Mouse (Mus musculus) neural tube, embryonic 12.5 days (tissue): Measurements from ENCODE around the gene Cox17. TPM values are rescaled to one million over a fixed set of nuclear protein-coding genes. Genes with fewer than 3 reads are reported as not detected.

Experiments used
- ATAC-seq: fragments of 200-750 bp; cut with Nextera tagmentation; 2 replicates; pipeline ENCODE4 v1.8.0; 2017; ENCODE audit warnings: low read depth, mild to moderate bottlenecking, moderate TSS enrichment, moderate library complexity; ENCODE audit not compliant: low FRiP score
- H3K27ac ChIP-seq: fragments of 300-500 bp; sonication (generic); 2 replicates; pipeline ENCODE4 v1.5.1; 2016
- H3K27me3 ChIP-seq: fragments of 300-500 bp; sonication (generic); replicated peaks from 2 replicates; pipeline ENCODE4 v1.6.1; 2016; ENCODE audit warnings: mild to moderate bottlenecking
- H3K36me3 ChIP-seq: fragments of 300-500 bp; sonication (generic); 2 replicates; pipeline ENCODE4 v1.6.1; 2016; ENCODE audit warnings: mild to moderate bottlenecking
- H3K4me1 ChIP-seq: fragments of 300-500 bp; sonication (generic); 2 replicates; pipeline ENCODE4 v1.6.1; 2016
- H3K4me2 ChIP-seq: fragments of 300-500 bp; sonication (generic); replicated peaks from 2 replicates; pipeline ENCODE4 v1.6.1; 2016; ENCODE audit warnings: mild to moderate bottlenecking
- H3K4me3 ChIP-seq: fragments of 300-500 bp; sonication (generic); 2 replicates; pipeline ENCODE4 v1.5.1; 2016
- H3K9ac ChIP-seq: fragments of 300-500 bp; sonication (generic); 2 replicates; pipeline ENCODE4 v1.6.1; 2016; ENCODE audit warnings: mild to moderate bottlenecking
- H3K9me3 ChIP-seq: fragments of 300-500 bp; sonication (generic); 2 replicates; pipeline ENCODE4 v1.6.1; 2016; ENCODE audit warnings: mild to moderate bottlenecking
- WGBS: fragments of 180-500 bp; shearing (Covaris S2); methylation state at CpG from one replicate; pipeline ENCODE4 v1.1.7; 2016; 5-methylcytosine and 5-hydroxymethylcytosine counted together
- polyA plus RNA-seq: library from polyadenylated mRNA; unstranded; fragments of >200 nt; fragmentation: Nextera tagmentation; extraction: Ambion mirVana; gene quantifications from 2 replicates; pipeline ENCODE4 v1.2.1, GENCODE M21; 2016

The Cox17 gene
- polyA plus RNA-seq, 1 experiment from 2014 or later, result 128 TPM

- Histone ChIP-seq H3K4me2 (no peak overlapping the region), H3K4me3 (no peak overlapping the region), H3K27ac (no peak overlapping the region), H3K9me3 (no peaks in the 10 kb centered on the region), H3K27me3 (no peaks in the 10 kb centered on the region), H3K4me1 (0 out of 2 replicates have a peak, but pooled peaks cover under 1% of the 10 kb centered on the region), H3K36me3 (no peaks in the 10 kb centered on the region), H3K9ac (no peak overlapping the region)
- WGBS, result 91% methylated on average over 10 of the region's 10 CpGs
- ATAC-seq, result no peak
Measured at GRCm38 (mm10) chr16:38365390-38365789, 18.6 kb downstream of the Cox17 start.

GRCm38 (mm10) chr16:38366231-38366630, 19.4 kb downstream of the Cox17 start:
- H3K4me3 ChIP-seq, result no peak overlapping the region
- H3K9ac ChIP-seq, result no peak overlapping the region
- H3K27me3 ChIP-seq, result no peaks in the 10 kb centered on the region
- no peaks in the 10 kb centered on the region for H3K9me3 ChIP-seq
- H3K4me2 ChIP-seq, result no peak overlapping the region
- no peaks in the 10 kb centered on the region for H3K4me1 ChIP-seq
- H3K27ac ChIP-seq, result no peak overlapping the region
- WGBS, result 93% methylated on average over 4 of the region's 4 CpGs
- H3K36me3 ChIP-seq, result no peaks in the 10 kb centered on the region
- no peak for ATAC-seq

GRCm38 (mm10) chr16:38368336-38368735, 21.5 kb downstream of the Cox17 start:
- Histone ChIP-seq H3K9ac (no peak overlapping the region), H3K9me3 (no peaks in the 10 kb centered on the region), H3K4me1 (no peaks in the 10 kb centered on the region), H3K36me3 (no peaks in the 10 kb centered on the region), H3K4me3 (no peak overlapping the region), H3K27ac (no peak overlapping the region), H3K27me3 (no peaks in the 10 kb centered on the region), H3K4me2 (no peak overlapping the region)
- no peak for ATAC-seq
- WGBS, result 70% methylated on average over 10 of the region's 10 CpGs

GRCm38 (mm10) chr16:38369000-38369399, 22.2 kb downstream of the Cox17 start:
- H3K4me3 ChIP-seq, result no peak overlapping the region
- H3K27me3 ChIP-seq, result no peaks in the 10 kb centered on the region
- no peak for ATAC-seq
- no peak overlapping the region for H3K27ac ChIP-seq
- H3K4me2 ChIP-seq, result no peak overlapping the region
- H3K36me3 ChIP-seq, result no peaks in the 10 kb centered on the region
- no peaks in the 10 kb centered on the region for H3K4me1 ChIP-seq
- WGBS, result 86% methylated on average over 7 of the region's 7 CpGs
- no peak overlapping the region for H3K9ac ChIP-seq
- no peaks in the 10 kb centered on the region for H3K9me3 ChIP-seq

GRCm38 (mm10) chr16:38369431-38369830, 22.6 kb downstream of the Cox17 start:
- H3K36me3 ChIP-seq, result no peaks in the 10 kb centered on the region
- WGBS, result 87% methylated on average over 8 of the region's 8 CpGs
- H3K27me3 ChIP-seq, result no peaks in the 10 kb centered on the region
- H3K4me3 ChIP-seq, result no peak overlapping the region
- H3K4me2 ChIP-seq, result no peak overlapping the region
- ATAC-seq, result no peak
- H3K9me3 ChIP-seq, result no peaks in the 10 kb centered on the region
- H3K4me1 ChIP-seq, result no peaks in the 10 kb centered on the region
- H3K27ac ChIP-seq, result no peak overlapping the region
- no peak overlapping the region for H3K9ac ChIP-seq

DNA sequence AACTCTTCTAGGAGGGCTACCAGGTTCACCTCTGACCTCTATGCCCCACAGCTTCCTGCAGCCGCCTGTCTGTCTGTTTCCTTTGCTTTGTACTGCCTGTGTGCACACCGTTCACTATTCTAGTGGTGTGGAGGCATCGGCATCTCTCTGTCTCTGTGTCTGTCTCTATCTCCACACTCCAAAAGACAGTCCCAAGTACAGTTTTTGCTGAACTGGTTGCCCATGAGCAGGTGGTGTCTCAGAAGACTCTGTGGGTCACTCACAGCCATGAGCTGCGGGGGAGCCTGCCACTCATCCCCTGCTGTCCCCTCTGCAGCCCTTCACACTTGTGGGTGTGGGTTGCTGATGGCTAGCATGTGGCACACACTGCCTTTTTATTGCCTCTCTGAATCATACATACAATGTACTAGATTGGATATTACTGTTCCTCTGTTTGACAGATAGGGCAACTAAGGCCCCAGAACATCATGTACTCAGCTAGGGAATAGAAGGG, 23.2 kb downstream of the Cox17 start:
- H3K4me2 ChIP-seq, result no peak overlapping the region
- no peak for ATAC-seq
- H3K36me3 ChIP-seq, result no peaks in the 10 kb centered on the region
- no peaks in the 10 kb centered on the region for H3K9me3 ChIP-seq
- H3K27ac ChIP-seq, result no peak overlapping the region
- H3K9ac ChIP-seq, result no peak overlapping the region
- no peaks in the 10 kb centered on the region for H3K4me1 ChIP-seq
- no peak overlapping the region for H3K4me3 ChIP-seq
- 86% methylated on average over 4 of the region's 4 CpGs for WGBS
- H3K27me3 ChIP-seq, result no peaks in the 10 kb centered on the region

- Histone ChIP-seq H3K9me3 (no peaks in the 10 kb centered on the region), H3K27me3 (no peaks in the 10 kb centered on the region), H3K9ac (no peak overlapping the region), H3K4me3 (no peak overlapping the region), H3K4me2 (no peak overlapping the region), H3K4me1 (no peaks in the 10 kb centered on the region), H3K27ac (no peak overlapping the region), H3K36me3 (no peaks in the 10 kb centered on the region)
- ATAC-seq, result no peak
- WGBS, result 85% methylated on average over 8 of the region's 8 CpGs
Measured at GRCm38 (mm10) chr16:38370633-38371374, 24.0 kb downstream of the Cox17 start.

DNA sequence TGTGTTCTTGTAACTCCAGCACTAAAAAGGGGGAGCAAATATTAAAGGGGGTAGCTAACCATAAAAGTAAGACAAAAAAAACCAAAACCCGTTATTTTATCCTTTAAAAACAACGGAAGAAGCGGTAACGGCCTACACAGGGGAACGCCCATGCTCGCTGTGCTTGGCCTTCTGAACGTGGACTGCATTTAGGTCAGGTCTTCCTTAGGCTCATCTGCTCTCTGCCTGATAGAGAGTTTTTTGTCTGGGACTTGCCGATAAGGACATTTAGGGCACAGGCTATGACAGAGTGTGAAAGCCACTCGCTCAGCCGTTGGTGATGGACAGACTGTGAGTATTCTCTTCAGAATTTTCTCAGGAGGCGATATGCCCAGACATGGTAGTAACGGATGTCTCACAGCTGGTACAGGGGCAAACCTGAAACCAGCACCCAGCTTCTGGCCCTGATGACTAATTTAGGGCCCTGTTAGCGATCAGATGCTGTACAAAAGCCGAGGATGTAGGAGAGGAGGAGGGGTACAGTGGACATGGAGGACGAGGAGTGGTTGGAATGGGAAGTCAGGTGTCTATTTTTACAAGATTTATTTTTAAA, 25.0 kb downstream of the Cox17 start:
- Histone ChIP-seq H3K27ac (no peak overlapping the region), H3K4me1 (peaks cover 6% of the 10 kb centered on the region; the same call in 1 of the 2 replicates), H3K4me2 (no peak overlapping the region), H3K9ac (no peak overlapping the region), H3K4me3 (no peak overlapping the region), H3K9me3 (no peaks in the 10 kb centered on the region), H3K36me3 (no peaks in the 10 kb centered on the region), H3K27me3 (no peaks in the 10 kb centered on the region)
- ATAC-seq, result no peak
- 88% methylated on average over 15 of the region's 15 CpGs for WGBS

DNA sequence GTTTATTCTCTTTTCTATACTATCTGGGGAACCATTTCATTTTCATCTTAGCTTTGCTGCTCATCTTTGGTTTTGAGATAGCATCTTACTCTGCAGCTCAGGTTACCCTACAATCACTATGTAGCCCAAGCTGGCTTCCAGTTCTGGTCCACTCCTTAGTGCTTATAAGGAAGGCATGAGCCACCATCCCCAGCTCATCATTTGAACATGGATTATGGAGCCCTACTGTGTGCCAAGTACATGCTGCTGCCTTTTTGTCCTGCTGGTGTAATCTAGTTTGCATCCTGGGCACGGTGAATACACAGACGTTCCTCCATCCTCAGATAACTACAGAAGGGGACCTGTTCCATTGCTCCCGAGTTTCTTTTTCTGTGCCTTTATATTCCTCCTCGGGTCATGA, 26.1 kb downstream of the Cox17 start:
- no peaks in the 10 kb centered on the region for H3K36me3 ChIP-seq
- no peak overlapping the region for H3K9ac ChIP-seq
- no peak overlapping the region for H3K4me3 ChIP-seq
- no peak overlapping the region for H3K27ac ChIP-seq
- WGBS, result 86% methylated on average over 4 of the region's 4 CpGs
- H3K27me3 ChIP-seq, result no peaks in the 10 kb centered on the region
- ATAC-seq, result no peak
- peaks cover 6% of the 10 kb centered on the region; the same call in 1 of the 2 replicates for H3K4me1 ChIP-seq
- no peaks in the 10 kb centered on the region for H3K9me3 ChIP-seq
- no peak overlapping the region for H3K4me2 ChIP-seq

DNA sequence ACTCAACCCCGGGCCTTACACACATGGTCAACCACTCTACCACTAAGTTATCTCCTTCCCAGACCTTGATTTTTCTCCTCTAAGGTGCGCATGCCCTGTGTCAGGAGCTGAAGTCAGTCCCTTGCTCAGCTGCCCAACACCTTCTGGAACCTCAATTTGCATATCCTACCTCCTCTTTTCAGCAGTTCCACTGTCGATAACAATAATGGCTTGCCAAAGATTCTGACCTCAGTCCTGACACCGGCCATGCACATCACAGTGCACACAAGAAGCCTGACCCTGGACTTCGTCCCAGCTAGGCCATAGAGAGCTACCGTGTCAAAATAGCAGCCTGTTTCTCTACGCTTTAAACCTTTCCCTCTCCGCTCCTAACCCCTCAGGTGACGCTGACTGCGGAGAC, 26.6 kb downstream of the Cox17 start:
- Histone ChIP-seq H3K4me3 (no peak overlapping the region), H3K27ac (no peak overlapping the region), H3K27me3 (no peaks in the 10 kb centered on the region), H3K9me3 (no peaks in the 10 kb centered on the region), H3K4me2 (no peak overlapping the region), H3K9ac (no peak overlapping the region), H3K4me1 (peaks cover 6% of the 10 kb centered on the region; the same call in 1 of the 2 replicates), H3K36me3 (no peaks in the 10 kb centered on the region)
- ATAC-seq, result no peak
- WGBS, result 86% methylated on average over 10 of the region's 10 CpGs

DNA sequence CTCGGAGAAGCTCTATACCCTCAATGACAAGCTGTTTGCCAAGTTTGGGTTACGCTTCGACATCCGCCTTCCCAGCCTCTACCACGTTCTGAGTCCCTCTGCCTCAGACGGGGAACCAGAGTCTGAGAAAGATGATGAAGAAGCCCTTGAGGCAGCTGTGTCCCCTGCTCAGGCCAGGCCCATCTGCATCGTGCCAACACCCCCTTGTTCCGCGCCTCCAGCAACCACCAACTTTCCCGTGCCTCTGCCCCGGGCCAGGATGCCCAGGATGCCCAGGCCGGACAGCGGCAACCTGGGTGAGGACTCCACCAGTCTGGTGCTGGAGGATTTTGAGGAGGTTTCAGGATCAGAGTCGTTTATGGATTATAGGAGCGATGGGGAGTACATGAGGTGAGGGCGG, 27.1 kb downstream of the Cox17 start:
- H3K27me3 ChIP-seq, result no peaks in the 10 kb centered on the region
- H3K4me1 ChIP-seq, result peaks cover 6% of the 10 kb centered on the region; the same call in 1 of the 2 replicates
- H3K36me3 ChIP-seq, result no peaks in the 10 kb centered on the region
- no peaks in the 10 kb centered on the region for H3K9me3 ChIP-seq
- ATAC-seq, result no peak
- 89% methylated on average over 16 of the region's 16 CpGs for WGBS
- no peak overlapping the region for H3K4me3 ChIP-seq
- H3K9ac ChIP-seq, result no peak overlapping the region
- H3K27ac ChIP-seq, result no peak overlapping the region
- 0 out of 2 replicates have a peak overlapping the region, but pooled peaks have one; percentile 9 for H3K4me2 ChIP-seq

- Histone ChIP-seq H3K36me3 (no peaks in the 10 kb centered on the region), H3K9ac (no peak overlapping the region), H3K27ac (no peak overlapping the region), H3K27me3 (no peaks in the 10 kb centered on the region), H3K9me3 (no peaks in the 10 kb centered on the region), H3K4me1 (peaks cover 6% of the 10 kb centered on the region; the same call in 1 of the 2 replicates), H3K4me3 (no peak overlapping the region), H3K4me2 (0 out of 2 replicates have a peak overlapping the region, but pooled peaks have one; percentile 9)
- WGBS, result 84% methylated on average over 10 of the region's 10 CpGs
- ATAC-seq, result no peak
Measured at GRCm38 (mm10) chr16:38374379-38375140, 27.8 kb downstream of the Cox17 start.
